Mouse (Mus musculus) neural tube, embryonic 15.5 days (tissue): Measurements from ENCODE around the gene Bend7. TPM values are rescaled to one million over a fixed set of nuclear protein-coding genes. Genes with fewer than 3 reads are reported as not detected.

Experiments used
- ATAC-seq: fragments of 200-750 bp; cut with Nextera tagmentation; 2 replicates; pipeline ENCODE4 v1.8.0; 2017; ENCODE audit warnings: mild to moderate bottlenecking, moderate TSS enrichment, moderate library complexity; ENCODE audit not compliant: low FRiP score
- H3K27ac ChIP-seq: fragments of 300-500 bp; sonication (generic); replicated peaks from 2 replicates; pipeline ENCODE4 v1.5.1; 2015; ENCODE audit warnings: mild to moderate bottlenecking, inconsistent platforms
- H3K27me3 ChIP-seq: fragments of 300-500 bp; sonication (generic); replicated peaks from 2 replicates; pipeline ENCODE4 v1.6.1; 2015; ENCODE audit warnings: inconsistent platforms
- H3K36me3 ChIP-seq: fragments of 300-500 bp; sonication (generic); 2 replicates; pipeline ENCODE4 v1.6.1; 2015; ENCODE audit warnings: inconsistent platforms
- H3K4me1 ChIP-seq: fragments of 300-500 bp; sonication (generic); 2 replicates; pipeline ENCODE4 v1.6.1; 2015; ENCODE audit warnings: inconsistent platforms
- H3K4me2 ChIP-seq: fragments of 300-500 bp; sonication (generic); 2 replicates; pipeline ENCODE4 v1.6.1; 2015; ENCODE audit warnings: inconsistent platforms, mild to moderate bottlenecking, moderate library complexity
- H3K4me3 ChIP-seq: fragments of 300-500 bp; sonication (generic); replicated peaks from 2 replicates; pipeline ENCODE4 v1.5.1; 2015; ENCODE audit warnings: mild to moderate bottlenecking, inconsistent platforms
- H3K9ac ChIP-seq: fragments of 300-500 bp; sonication (generic); replicated peaks from 2 replicates; pipeline ENCODE4 v1.6.1; 2015; ENCODE audit warnings: mild to moderate bottlenecking, inconsistent platforms
- H3K9me3 ChIP-seq: fragments of 300-500 bp; sonication (generic); replicated peaks from 2 replicates; pipeline ENCODE4 v1.6.1; 2016; ENCODE audit warnings: inconsistent platforms
- WGBS: fragments of 180-500 bp; shearing (Covaris S2); methylation state at CpG from one replicate; pipeline ENCODE4 v1.1.7; 2015; ENCODE audit warnings: mixed read lengths; 5-methylcytosine and 5-hydroxymethylcytosine counted together
- polyA plus RNA-seq: library from polyadenylated mRNA; unstranded; fragments of >200 nt; fragmentation: Nextera tagmentation; extraction: Ambion mirVana; gene quantifications from 2 replicates; pipeline ENCODE4 v1.2.1, GENCODE M21; 2015

Bend7 gene
- polyA plus RNA-seq, 1 experiment from 2014 or later, result 7.4 TPM

- WGBS, result 86% methylated on average over 4 of the region's 4 CpGs
- H3K4me3 ChIP-seq, result no peak overlapping the region
- H3K4me2 ChIP-seq, result no peak overlapping the region
- no peaks in the 10 kb centered on the region for H3K27me3 ChIP-seq
- H3K9me3 ChIP-seq, result no peaks in the 10 kb centered on the region
- no peak for ATAC-seq
- H3K27ac ChIP-seq, result no peak overlapping the region
- H3K36me3 ChIP-seq, result no peaks in the 10 kb centered on the region
- no peaks in the 10 kb centered on the region for H3K4me1 ChIP-seq
- H3K9ac ChIP-seq, result no peak overlapping the region
Measured at GRCm38 (mm10) chr2:4736798-4737155, 19.1 kb downstream of the Bend7 start.

GRCm38 (mm10) chr2:4751918-4752317 lies 34.3 kb downstream of the Bend7 start:
- H3K36me3 ChIP-seq, result no peaks in the 10 kb centered on the region
- ATAC-seq, result no peak
- no peak overlapping the region for H3K27ac ChIP-seq
- no peaks in the 10 kb centered on the region for H3K4me1 ChIP-seq
- WGBS, result 90% methylated on average over 6 of the region's 6 CpGs
- no peak overlapping the region for H3K9ac ChIP-seq
- H3K9me3 ChIP-seq, result no peaks in the 10 kb centered on the region
- H3K27me3 ChIP-seq, result no peaks in the 10 kb centered on the region
- no peak overlapping the region for H3K4me3 ChIP-seq
- H3K4me2 ChIP-seq, result no peak overlapping the region

DNA sequence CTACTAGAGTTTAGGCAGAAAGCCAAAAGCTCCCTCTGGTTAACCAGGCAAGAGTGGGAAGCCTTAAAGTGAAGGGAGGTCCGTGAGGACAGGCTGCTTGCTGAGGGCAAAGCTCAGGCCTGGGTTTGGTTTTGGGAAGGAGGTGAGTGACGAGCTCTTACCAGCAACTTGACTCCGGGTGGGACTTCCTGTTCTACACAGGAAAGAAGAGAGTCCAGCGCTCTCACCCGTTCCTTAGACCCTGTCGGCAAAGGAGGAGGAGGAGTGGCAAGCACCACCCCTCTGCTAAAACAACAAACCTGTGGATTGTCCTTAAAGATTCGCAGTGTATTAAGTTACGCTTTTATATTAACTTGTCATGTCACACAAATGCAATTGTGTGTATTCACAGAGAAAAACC lies 38.1 kb downstream of the Bend7 start:
- Histone ChIP-seq H3K4me3 (no peak overlapping the region), H3K36me3 (no peaks in the 10 kb centered on the region), H3K9me3 (no peaks in the 10 kb centered on the region), H3K27ac (no peak overlapping the region), H3K9ac (no peak overlapping the region), H3K4me2 (no peak overlapping the region), H3K27me3 (no peaks in the 10 kb centered on the region), H3K4me1 (no peaks in the 10 kb centered on the region)
- ATAC-seq, result no peak
- 88% methylated on average over 8 of the region's 8 CpGs for WGBS

DNA sequence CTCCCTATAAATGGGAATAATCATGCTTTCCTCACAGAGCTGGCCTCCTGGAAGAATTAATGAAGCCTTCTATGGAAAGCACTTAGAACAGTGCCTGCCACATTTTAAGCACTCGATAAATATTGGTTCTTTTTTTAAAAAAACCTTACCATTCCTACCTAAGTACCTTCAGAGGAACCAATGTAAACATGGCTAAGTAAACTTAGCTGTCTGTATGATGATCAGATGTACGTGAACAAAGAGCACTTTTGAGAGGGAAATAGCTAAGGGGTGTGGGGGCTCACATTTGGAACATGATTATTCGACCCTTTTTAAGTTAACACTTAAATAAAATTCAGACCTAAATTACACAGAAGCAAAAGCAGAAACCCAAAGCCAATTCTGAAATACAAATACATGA lies 39.6 kb downstream of the Bend7 start:
- no peaks in the 10 kb centered on the region for H3K9me3 ChIP-seq
- H3K4me2 ChIP-seq, result no peak overlapping the region
- H3K9ac ChIP-seq, result no peak overlapping the region
- no peaks in the 10 kb centered on the region for H3K27me3 ChIP-seq
- H3K4me1 ChIP-seq, result no peaks in the 10 kb centered on the region
- H3K36me3 ChIP-seq, result no peaks in the 10 kb centered on the region
- no peak overlapping the region for H3K27ac ChIP-seq
- no peak for ATAC-seq
- no peak overlapping the region for H3K4me3 ChIP-seq
- WGBS, result 89% methylated on average over 3 of the region's 3 CpGs

DNA sequence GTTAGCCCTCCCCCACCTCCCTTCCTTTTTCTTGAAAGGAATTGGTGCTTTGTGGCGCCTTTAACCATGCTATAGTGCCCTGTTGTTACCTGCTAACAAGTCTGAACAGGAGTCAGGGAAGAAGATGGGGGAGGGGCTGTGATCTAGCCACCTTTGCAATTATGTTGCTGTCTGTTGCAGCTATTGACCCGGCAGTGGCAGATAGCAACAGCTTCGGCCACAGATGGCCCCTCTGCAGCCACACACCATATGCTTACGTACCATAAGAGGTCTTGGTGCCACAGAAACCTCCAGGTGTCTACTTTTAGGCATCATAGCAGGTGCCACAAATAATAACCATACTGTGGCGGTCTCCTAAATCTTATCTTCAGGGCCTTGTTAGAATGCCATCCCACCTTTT lies 43.1 kb downstream of the Bend7 start:
- 76% methylated on average over 5 of the region's 5 CpGs for WGBS
- ATAC-seq, result no peak

DNA sequence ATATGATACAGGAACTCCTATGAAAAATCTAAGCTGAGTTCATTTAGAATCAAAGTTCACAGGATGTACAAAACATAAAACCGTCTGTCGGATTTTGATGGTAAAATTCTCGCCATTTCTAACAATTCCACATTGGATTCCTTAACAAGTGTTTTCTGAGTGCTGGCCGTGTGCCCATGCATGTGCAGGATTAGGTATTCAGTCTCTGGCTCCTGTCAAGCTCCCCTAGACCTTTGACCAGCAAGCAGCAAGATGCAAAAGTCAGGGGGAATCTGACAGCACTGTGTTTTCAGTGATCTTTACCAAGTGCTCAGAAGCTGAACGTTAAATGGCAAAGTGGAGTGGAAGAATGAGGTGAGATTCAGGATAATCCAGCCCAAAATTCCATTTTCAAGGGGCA lies 44.3 kb downstream of the Bend7 start:
- Histone ChIP-seq H3K27me3 (no peaks in the 10 kb centered on the region), H3K27ac (no peak overlapping the region), H3K4me1 (no peaks in the 10 kb centered on the region), H3K36me3 (no peaks in the 10 kb centered on the region; the same call in 1 of the 2 replicates), H3K9ac (no peak overlapping the region), H3K4me2 (no peak overlapping the region), H3K9me3 (no peaks in the 10 kb centered on the region), H3K4me3 (no peak overlapping the region)
- no peak for ATAC-seq
- 89% methylated on average over 5 of the region's 5 CpGs for WGBS

More for the DNA sequence above, 43.1 kb downstream of the Bend7 start:
- Histone ChIP-seq H3K9ac (no peak overlapping the region), H3K27ac (no peak overlapping the region), H3K9me3 (no peaks in the 10 kb centered on the region), H3K27me3 (no peaks in the 10 kb centered on the region), H3K4me3 (no peak overlapping the region), H3K36me3 (no peaks in the 10 kb centered on the region; the same call in 1 of the 2 replicates), H3K4me1 (no peaks in the 10 kb centered on the region), H3K4me2 (no peak overlapping the region)

GRCm38 (mm10) chr2:4764071-4764470 lies 46.4 kb downstream of the Bend7 start:
- no peak for ATAC-seq
- no peak overlapping the region for H3K9ac ChIP-seq
- 91% methylated on average over 3 of the region's 3 CpGs for WGBS
- no peaks in the 10 kb centered on the region for H3K4me1 ChIP-seq
- no peaks in the 10 kb centered on the region for H3K27me3 ChIP-seq
- H3K4me2 ChIP-seq, result no peak overlapping the region
- H3K36me3 ChIP-seq, result no peaks in the 10 kb centered on the region; the same call in 1 of the 2 replicates
- no peak overlapping the region for H3K4me3 ChIP-seq
- H3K27ac ChIP-seq, result no peak overlapping the region
- H3K9me3 ChIP-seq, result no peaks in the 10 kb centered on the region

DNA sequence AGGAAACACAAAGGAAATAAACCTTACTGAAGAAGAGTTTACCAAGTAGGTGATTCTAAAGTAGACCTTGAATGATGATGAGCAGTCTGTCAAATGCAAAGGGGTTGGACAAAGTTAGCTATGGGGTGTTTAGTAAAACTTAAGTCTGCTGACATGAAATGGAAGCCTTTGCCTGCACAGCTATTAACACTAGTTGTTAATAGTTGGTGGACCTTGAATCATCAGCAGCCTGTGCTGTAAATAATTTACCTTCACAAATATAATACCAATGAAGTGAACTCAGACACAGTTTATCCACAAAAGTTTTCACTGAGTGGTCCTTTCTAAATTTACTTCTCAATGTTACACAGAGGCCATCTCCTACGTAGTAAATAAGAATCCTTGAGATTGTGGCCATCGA lies 52.7 kb downstream of the Bend7 start:
- Histone ChIP-seq H3K9me3 (no peaks in the 10 kb centered on the region), H3K4me3 (no peak overlapping the region), H3K9ac (no peak overlapping the region), H3K4me1 (no peaks in the 10 kb centered on the region), H3K36me3 (no peaks in the 10 kb centered on the region), H3K27ac (no peak overlapping the region), H3K4me2 (no peak overlapping the region), H3K27me3 (no peaks in the 10 kb centered on the region)
- ATAC-seq, result no peak
- 99% methylated on average over 2 of the region's 2 CpGs for WGBS

DNA sequence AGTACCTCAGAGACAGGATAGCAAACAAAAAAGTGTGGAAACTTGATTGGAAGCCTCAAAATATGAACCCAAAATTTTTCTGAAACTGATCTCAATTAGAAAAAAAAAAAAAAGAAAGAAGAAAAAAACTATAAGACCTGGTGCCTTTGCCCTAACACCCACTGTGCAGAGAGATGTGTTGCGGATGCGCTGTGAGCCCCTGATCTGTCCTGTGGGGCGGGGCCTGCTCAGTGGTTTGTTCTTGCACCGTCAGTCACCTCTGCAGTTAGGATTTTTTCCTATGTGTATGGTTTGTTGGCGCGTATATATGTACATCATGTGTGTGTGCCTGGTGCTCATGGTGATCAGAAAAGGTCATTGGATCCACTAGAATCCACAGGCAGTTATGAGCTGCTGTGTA lies 56.3 kb downstream of the Bend7 start:
- WGBS, result 98% methylated on average over 6 of the region's 6 CpGs
- Histone ChIP-seq H3K36me3 (no peaks in the 10 kb centered on the region), H3K27ac (no peak overlapping the region), H3K9me3 (no peaks in the 10 kb centered on the region), H3K27me3 (no peaks in the 10 kb centered on the region), H3K9ac (no peak overlapping the region), H3K4me2 (no peak overlapping the region), H3K4me1 (no peaks in the 10 kb centered on the region), H3K4me3 (no peak overlapping the region)
- ATAC-seq, result no peak

DNA sequence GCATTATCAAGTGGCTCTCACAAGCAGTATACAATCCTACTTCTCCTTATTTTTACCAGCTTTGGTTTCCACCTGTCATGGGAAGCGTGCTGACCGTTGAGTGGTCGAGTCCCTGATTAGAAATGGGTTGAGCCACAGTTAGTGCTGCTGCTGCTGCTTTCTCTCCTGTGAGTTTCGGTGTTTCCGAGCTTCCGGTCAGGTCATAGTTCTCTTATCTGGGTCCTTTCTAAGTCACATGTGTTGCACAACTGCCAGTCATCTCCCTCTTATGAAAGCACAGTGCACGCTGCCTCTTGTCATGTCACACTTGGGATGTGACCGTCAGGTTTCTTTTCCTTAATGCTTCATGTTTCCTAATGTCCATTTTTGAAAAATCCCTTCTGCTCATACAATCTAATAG lies 59.7 kb downstream of the Bend7 start:
- H3K4me2 ChIP-seq, result no peak overlapping the region
- H3K36me3 ChIP-seq, result no peaks in the 10 kb centered on the region
- no peak overlapping the region for H3K4me3 ChIP-seq
- WGBS, result 97% methylated on average over 8 of the region's 8 CpGs
- no peaks in the 10 kb centered on the region for H3K27me3 ChIP-seq
- H3K27ac ChIP-seq, result no peak overlapping the region
- peaks cover 2% of the 10 kb centered on the region; the same call in 1 of the 2 replicates for H3K4me1 ChIP-seq
- no peaks in the 10 kb centered on the region for H3K9me3 ChIP-seq
- no peak for ATAC-seq
- H3K9ac ChIP-seq, result no peak overlapping the region

DNA sequence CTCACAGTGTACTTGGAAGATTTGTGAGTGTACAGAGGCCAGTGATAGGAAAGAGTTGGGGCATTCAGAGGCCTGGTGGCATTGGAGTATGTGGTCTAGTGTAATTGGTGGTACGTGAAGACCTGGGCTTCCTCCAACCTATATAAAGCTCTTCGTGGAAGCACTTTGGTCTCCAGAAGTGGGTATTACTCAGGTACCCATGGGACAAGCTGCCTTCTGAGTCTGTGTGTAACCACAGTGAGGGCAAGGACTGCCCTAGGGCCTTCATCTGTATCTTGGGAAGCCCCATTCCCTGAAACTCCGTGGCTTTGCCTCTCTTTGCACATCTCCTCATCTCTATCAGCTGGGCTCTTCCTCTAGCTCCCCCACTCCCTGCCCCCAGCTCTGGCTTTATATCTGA lies 64.0 kb downstream of the Bend7 start:
- H3K4me3 ChIP-seq, result no peak overlapping the region
- no peaks in the 10 kb centered on the region for H3K9me3 ChIP-seq
- H3K4me2 ChIP-seq, result no peak overlapping the region
- H3K9ac ChIP-seq, result no peak overlapping the region
- no peak for ATAC-seq
- H3K27ac ChIP-seq, result no peak overlapping the region
- H3K36me3 ChIP-seq, result no peaks in the 10 kb centered on the region
- no peaks in the 10 kb centered on the region for H3K27me3 ChIP-seq
- 89% methylated on average over 3 of the region's 3 CpGs for WGBS
- peaks cover 10% of the 10 kb centered on the region; the same call in 1 of the 2 replicates for H3K4me1 ChIP-seq

GRCm38 (mm10) chr2:4782401-4782800 lies 64.8 kb downstream of the Bend7 start:
- H3K9me3 ChIP-seq, result no peaks in the 10 kb centered on the region
- no peak overlapping the region for H3K27ac ChIP-seq
- H3K9ac ChIP-seq, result no peak overlapping the region
- no peak overlapping the region for H3K4me2 ChIP-seq
- no peaks in the 10 kb centered on the region for H3K27me3 ChIP-seq
- no peak for ATAC-seq
- no peaks in the 10 kb centered on the region for H3K36me3 ChIP-seq
- H3K4me3 ChIP-seq, result no peak overlapping the region
- peaks cover 10% of the 10 kb centered on the region; the same call in 1 of the 2 replicates for H3K4me1 ChIP-seq
- WGBS, result 62% methylated on average over 4 of the region's 4 CpGs
